Mouse (Mus musculus) heart, adult 2 months (tissue): ENCODE results near the gene Epn3.

Source experiments
- CTCF ChIP-seq: fragments of 200-600 bp; IDR thresholded peaks from 2 replicates; pipeline ENCODE4 v1.8.1; 2022; ENCODE audit warnings: antibody characterized with exemption, mild to moderate bottlenecking, moderate library complexity
- EP300 ChIP-seq: fragments of 200-500 bp; IDR thresholded peaks from 2 replicates; pipeline ENCODE4 v1.6.1; 2011; ENCODE audit warnings: low read depth, low read length, control low read depth; ENCODE audit not compliant: insufficient read depth
- POLR2A ChIP-seq: fragments of 200-500 bp; IDR thresholded peaks from 2 replicates; pipeline ENCODE4 v1.6.1; 2011; ENCODE audit warnings: mild to moderate bottlenecking, low read depth, low read length, control low read depth; ENCODE audit not compliant: insufficient read depth

DNA sequence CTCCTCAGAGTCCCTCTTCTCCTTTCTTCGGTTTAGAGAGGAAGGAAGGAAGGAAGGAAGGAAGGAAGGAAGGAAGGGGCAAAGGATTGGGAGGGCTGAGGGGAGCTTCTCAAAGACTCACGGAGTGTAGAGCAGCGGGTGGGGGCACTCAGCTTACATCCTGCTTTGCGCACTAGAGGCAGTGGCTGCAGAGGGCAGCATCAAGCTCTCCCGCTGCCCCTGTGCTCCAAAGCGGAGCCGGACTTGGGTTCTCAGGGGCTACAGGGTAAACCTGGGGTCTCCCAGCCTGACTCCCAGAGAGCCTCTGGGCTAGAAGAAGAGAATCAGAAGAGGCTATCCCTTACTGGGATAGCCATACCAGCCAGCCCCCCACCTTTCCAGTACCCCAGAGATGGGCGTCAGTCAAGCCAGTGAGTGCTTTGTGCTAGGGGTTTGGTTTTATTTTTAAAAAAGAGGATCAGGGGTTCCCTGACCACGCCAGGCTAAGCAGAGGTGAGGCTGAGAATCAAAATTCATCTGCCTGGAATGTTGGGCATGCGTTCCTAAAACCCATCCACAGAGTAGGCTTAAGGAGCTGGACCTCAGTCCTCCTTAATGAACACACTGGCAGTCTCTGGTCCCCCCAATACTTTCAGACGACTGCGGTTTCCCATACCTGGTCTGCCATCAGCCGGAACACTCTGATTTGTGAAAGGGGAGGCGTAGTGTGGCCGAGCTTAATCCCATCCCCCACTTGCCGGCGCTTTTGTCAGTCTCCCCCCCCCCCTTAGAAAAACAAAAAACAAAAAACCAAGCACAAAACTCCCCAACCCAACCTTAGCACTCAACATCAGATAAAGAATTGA, 27.8 kb downstream of the Epn3 start:
- TF ChIP-seq CTCF (no peak), POLR2A (no peak), EP300 (no peak)
